Mouse (Mus musculus) kidney, adult 2 months (tissue): ENCODE data around the gene Gm17428. TPM values are rescaled to one million over a fixed set of nuclear protein-coding genes. Genes with fewer than 3 reads are reported as not detected.

ENCODE experiments used
- DNase-seq: peaks from one replicate; pipeline ENCODE4 v3.0.0; 2021
- H3K27ac ChIP-seq: fragments of 200-500 bp; 2 replicates; pipeline ENCODE4 v1.5.1; 2012; ENCODE audit warnings: low read depth, low read length, control low read depth, inconsistent platforms; ENCODE audit not compliant: insufficient read depth
- H3K27me3 ChIP-seq: fragments of 200-500 bp; replicated peaks from 2 replicates; pipeline ENCODE4 v1.6.1; 2012; ENCODE audit warnings: mild to moderate bottlenecking, moderate library complexity, low read length, inconsistent platforms; ENCODE audit not compliant: control insufficient read depth, insufficient read depth
- H3K36me3 ChIP-seq: fragments of 200-500 bp; 2 replicates; pipeline ENCODE4 v1.6.1; 2012; ENCODE audit warnings: mild to moderate bottlenecking, moderate library complexity, low read length, inconsistent platforms; ENCODE audit not compliant: control insufficient read depth, insufficient read depth
- H3K4me1 ChIP-seq: fragments of 200-500 bp; 2 replicates; pipeline ENCODE4 v1.6.1; 2011; ENCODE audit warnings: low read length; ENCODE audit not compliant: control insufficient read depth, insufficient read depth
- H3K4me3 ChIP-seq: fragments of 200-500 bp; 2 replicates; pipeline ENCODE4 v1.5.1; 2011; ENCODE audit warnings: mild to moderate bottlenecking, low read depth, low read length, control low read depth; ENCODE audit not compliant: insufficient read depth
- CTCF ChIP-seq: fragments of 200-500 bp; conservative IDR thresholded peaks from 2 replicates; pipeline ENCODE4 v1.5.1; 2011; ENCODE audit warnings: low read depth, mild to moderate bottlenecking, control low read depth, low read length, moderate library complexity, mixed read lengths; ENCODE audit not compliant: insufficient read depth, insufficient read length
- POLR2A ChIP-seq: fragments of 200-500 bp; IDR thresholded peaks from one replicate; pipeline ENCODE4 v1.6.1; 2011; ENCODE audit warnings: low read depth, low read length, control low read depth
- WGBS: fragments of 180-500 bp; shearing (Covaris S2); methylation state at CpG from one replicate; pipeline ENCODE4 v1.1.7; 2018; 5-methylcytosine and 5-hydroxymethylcytosine counted together
- polyA plus RNA-seq: library from polyadenylated mRNA; depleted of rRNA; stranded (reverse); fragments of >200 nt; gene quantifications from 2 replicates; pipeline ENCODE4 v1.2.3, GENCODE M21; 2012; rRNA removed

Gm17428 gene
- not detected in 2 replicates for polyA plus RNA-seq

DNA sequence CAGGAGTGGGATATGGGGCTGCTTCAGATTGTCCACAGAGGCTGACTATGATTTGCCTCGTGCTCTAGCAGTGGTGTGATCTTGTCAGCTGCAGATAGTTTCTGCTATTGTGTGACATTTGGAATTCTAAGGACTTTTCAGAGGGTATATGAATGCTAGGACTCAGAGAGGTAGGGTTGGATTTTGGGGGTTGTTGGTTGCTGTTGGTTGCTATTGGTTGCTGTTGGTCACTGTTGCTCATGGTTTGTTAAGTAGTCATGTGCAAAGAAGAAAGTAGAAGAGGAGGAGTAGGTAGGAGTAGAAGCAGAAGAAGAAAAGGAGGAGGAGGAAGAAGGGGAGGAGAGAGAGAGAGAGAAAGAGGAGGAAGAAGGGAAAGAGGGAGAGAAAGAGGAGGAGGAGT, at the start of gene Gm17428:
Gene Gm17428 (plus strand): TSS at position 301 of the 400 bp plus-strand sequence.
- Histone ChIP-seq H3K4me1 (no peaks in the 10 kb centered on the region), H3K4me3 (no peak within 1 kb of the TSS), H3K36me3 (no peaks in the 10 kb centered on the region), H3K27me3 (no peaks in the 10 kb centered on the region), H3K27ac (no peak within 1 kb of the TSS)
- no peak for DNase-seq
- 67% methylated on average over 1 of the region's 1 CpGs for WGBS
- TF ChIP-seq CTCF = no peak
- TF ChIP-seq POLR2A = no peak

DNA sequence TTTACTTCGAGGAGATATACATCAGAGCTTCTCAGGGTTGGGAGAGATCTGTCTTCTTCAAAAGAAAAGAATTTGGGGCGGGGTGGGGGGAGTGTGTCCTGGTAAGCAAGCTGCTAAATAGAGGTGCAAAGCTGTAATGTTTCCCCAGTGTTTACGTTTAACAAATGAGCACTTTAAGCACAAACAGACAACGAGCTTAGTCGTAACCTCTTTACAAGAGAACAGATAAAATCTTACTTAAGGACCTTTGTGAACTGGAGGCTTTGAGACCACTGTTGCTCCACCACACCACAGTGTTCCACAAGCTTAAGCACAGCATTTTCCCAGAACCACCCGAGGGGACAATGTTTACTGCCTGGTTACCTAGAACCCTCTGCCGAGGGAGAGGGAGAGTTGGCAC, 49.4 kb upstream of the Gm17428 start:
- no peak for DNase-seq
- Histone ChIP-seq H3K36me3 (no peaks in the 10 kb centered on the region), H3K27ac (no peak overlapping the region), H3K27me3 (0 out of 2 replicates have a peak, but pooled peaks cover 1% of the 10 kb centered on the region), H3K4me1 (no peaks in the 10 kb centered on the region), H3K4me3 (no peak overlapping the region)
- no peak for TF ChIP-seq CTCF
- no peak for TF ChIP-seq POLR2A
- WGBS = 64% methylated on average over 7 of the region's 7 CpGs

- Histone ChIP-seq H3K27ac (no peak overlapping the region), H3K4me3 (no peak overlapping the region), H3K4me1 (no peaks in the 10 kb centered on the region), H3K27me3 (0 out of 2 replicates have a peak, but pooled peaks cover 1% of the 10 kb centered on the region), H3K36me3 (no peaks in the 10 kb centered on the region)
- TF ChIP-seq POLR2A (no peak), CTCF (no peak)
- 66% methylated on average over 5 of the region's 5 CpGs for WGBS
- DNase-seq = no peak
Measured at GRCm38 (mm10) chr14:54929801-54930200, 46.9 kb upstream of the Gm17428 start.

GRCm38 (mm10) chr14:54930431-54930830, 46.3 kb upstream of the Gm17428 start:
- TF ChIP-seq CTCF = no peak
- no peak for TF ChIP-seq POLR2A
- no peaks in the 10 kb centered on the region for H3K4me1 ChIP-seq
- H3K27me3 ChIP-seq = 0 out of 2 replicates have a peak, but pooled peaks cover 1% of the 10 kb centered on the region
- H3K36me3 ChIP-seq = no peaks in the 10 kb centered on the region
- peak; percentile 14 for DNase-seq
- H3K27ac ChIP-seq = no peak overlapping the region
- WGBS = 27% methylated on average over 2 of the region's 2 CpGs
- H3K4me3 ChIP-seq = no peak overlapping the region

- WGBS = 50% methylated on average over 6 of the region's 6 CpGs
- no peaks in the 10 kb centered on the region for H3K27me3 ChIP-seq
- no peak for DNase-seq
- no peak for TF ChIP-seq POLR2A
- no peak for TF ChIP-seq CTCF
- H3K36me3 ChIP-seq = no peaks in the 10 kb centered on the region
- no peaks in the 10 kb centered on the region for H3K4me1 ChIP-seq
- no peak within 1 kb of the TSS for H3K4me3 ChIP-seq
- H3K27ac ChIP-seq = no peak within 1 kb of the TSS
Measured at GRCm38 (mm10) chr14:54932645-54933150, 44.0 kb upstream of the Gm17428 start, which contains the start of gene Il25. TSS of gene Il25 (plus strand) at chr14:54932695.

- DNase-seq = no peak
- Histone ChIP-seq H3K36me3 (no peaks in the 10 kb centered on the region), H3K4me3 (no peak within 1 kb of the TSS), H3K27ac (no peak within 1 kb of the TSS), H3K27me3 (no peaks in the 10 kb centered on the region), H3K4me1 (peaks cover 9% of the 10 kb centered on the region)
- WGBS = 36% methylated on average over 8 of the region's 8 CpGs
- TF ChIP-seq POLR2A = no peak
- no peak for TF ChIP-seq CTCF
Measured at GRCm38 (mm10) chr14:54935904-54936830, 40.6 kb upstream of the Gm17428 start, which contains the start of gene Cmtm5. TSS of gene Cmtm5 (plus strand) at chr14:54936261.

DNA sequence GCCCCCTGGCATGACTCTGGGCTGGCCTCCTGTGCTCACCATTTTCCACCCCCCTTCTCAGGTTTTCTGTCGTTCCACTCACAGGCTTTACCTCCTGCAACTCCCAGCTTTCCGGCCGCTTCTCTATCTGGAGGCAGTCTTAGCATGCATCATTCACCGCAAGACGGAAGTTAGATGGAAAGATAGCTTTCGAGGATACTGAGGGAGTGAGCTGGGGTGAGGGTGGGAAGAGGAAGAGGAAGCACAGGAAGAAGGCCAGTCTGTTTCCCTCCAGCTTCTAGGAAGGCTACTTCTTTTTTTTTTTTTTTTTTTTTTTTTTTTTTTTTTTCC, 39.9 kb upstream of the Gm17428 start:
- Histone ChIP-seq H3K27me3 (no peaks in the 10 kb centered on the region), H3K4me3 (no peak overlapping the region), H3K27ac (no peak overlapping the region), H3K4me1 (peaks cover 13% of the 10 kb centered on the region), H3K36me3 (no peaks in the 10 kb centered on the region)
- DNase-seq = no peak
- TF ChIP-seq POLR2A (no peak), CTCF (no peak)
- WGBS = 49% methylated on average over 6 of the region's 6 CpGs
